Mouse (Mus musculus) bone marrow, adult 2 months (tissue): Measurements from ENCODE around the gene Eml5.

Experiments
- CTCF ChIP-seq: fragments of 200-500 bp; IDR thresholded peaks from 2 replicates; pipeline ENCODE4 v1.5.1; 2011; ENCODE audit warnings: low read length, control low read depth; ENCODE audit not compliant: control insufficient read depth, insufficient read depth
- POLR2A ChIP-seq: fragments of 200-500 bp; IDR thresholded peaks from 2 replicates; pipeline ENCODE4 v1.6.1; 2011; ENCODE audit warnings: low read depth, mild to moderate bottlenecking, control low read depth, low read length, borderline replicate concordance; ENCODE audit not compliant: control insufficient read depth

GRCm38 (mm10) chr12:98759700-98760099 lies 141.6 kb downstream of the Eml5 start:
- TF ChIP-seq CTCF, result no peak
- no peak for TF ChIP-seq POLR2A
